Mouse (Mus musculus) kidney, adult 2 months (tissue): Measurements from ENCODE around the gene Rab27a. TPM values are rescaled to one million over a fixed set of nuclear protein-coding genes. Genes with fewer than 3 reads are reported as not detected.

Source experiments
- DNase-seq: peaks from one replicate; pipeline ENCODE4 v3.0.0; 2021
- H3K27ac ChIP-seq: fragments of 200-500 bp; 2 replicates; pipeline ENCODE4 v1.5.1; 2012; ENCODE audit warnings: low read depth, low read length, control low read depth, inconsistent platforms; ENCODE audit not compliant: insufficient read depth
- H3K27me3 ChIP-seq: fragments of 200-500 bp; replicated peaks from 2 replicates; pipeline ENCODE4 v1.6.1; 2012; ENCODE audit warnings: mild to moderate bottlenecking, moderate library complexity, low read length, inconsistent platforms; ENCODE audit not compliant: control insufficient read depth, insufficient read depth
- H3K36me3 ChIP-seq: fragments of 200-500 bp; 2 replicates; pipeline ENCODE4 v1.6.1; 2012; ENCODE audit warnings: mild to moderate bottlenecking, moderate library complexity, low read length, inconsistent platforms; ENCODE audit not compliant: control insufficient read depth, insufficient read depth
- H3K4me1 ChIP-seq: fragments of 200-500 bp; 2 replicates; pipeline ENCODE4 v1.6.1; 2011; ENCODE audit warnings: low read length; ENCODE audit not compliant: control insufficient read depth, insufficient read depth
- H3K4me3 ChIP-seq: fragments of 200-500 bp; 2 replicates; pipeline ENCODE4 v1.5.1; 2011; ENCODE audit warnings: mild to moderate bottlenecking, low read depth, low read length, control low read depth; ENCODE audit not compliant: insufficient read depth
- CTCF ChIP-seq: fragments of 200-500 bp; conservative IDR thresholded peaks from 2 replicates; pipeline ENCODE4 v1.5.1; 2011; ENCODE audit warnings: low read depth, mild to moderate bottlenecking, control low read depth, low read length, moderate library complexity, mixed read lengths; ENCODE audit not compliant: insufficient read depth, insufficient read length
- POLR2A ChIP-seq: fragments of 200-500 bp; IDR thresholded peaks from one replicate; pipeline ENCODE4 v1.6.1; 2011; ENCODE audit warnings: low read depth, low read length, control low read depth
- WGBS: fragments of 180-500 bp; shearing (Covaris S2); methylation state at CpG from one replicate; pipeline ENCODE4 v1.1.7; 2018; 5-methylcytosine and 5-hydroxymethylcytosine counted together
- polyA plus RNA-seq: library from polyadenylated mRNA; depleted of rRNA; stranded (reverse); fragments of >200 nt; gene quantifications from 2 replicates; pipeline ENCODE4 v1.2.3, GENCODE M21; 2012

Rab27a gene
- polyA plus RNA-seq, 1 experiment: 9.4 TPM

DNA sequence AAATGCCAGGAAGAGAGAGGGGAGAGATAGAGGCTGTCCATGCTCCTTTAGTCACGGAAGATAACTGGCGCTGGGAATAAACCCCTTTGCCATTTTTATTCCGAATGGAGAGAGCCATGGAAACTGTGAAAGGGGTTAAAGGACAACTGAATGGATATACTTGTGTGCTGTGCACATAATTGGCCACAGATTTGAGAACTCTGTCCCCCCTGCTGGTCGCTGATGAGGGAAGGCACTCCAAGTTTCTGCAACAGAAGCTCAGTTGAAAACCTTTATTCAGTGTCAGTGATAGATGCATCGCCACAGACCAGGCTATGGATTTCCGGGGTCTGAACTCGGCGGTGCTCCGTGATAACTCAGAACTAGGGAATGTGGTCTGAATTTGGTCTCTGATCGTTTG, 45.5 kb downstream of the Rab27a start:
- Histone ChIP-seq H3K4me1 (no peaks in the 10 kb centered on the region; the same call in 1 of the 2 replicates), H3K27ac (no peak overlapping the region), H3K36me3 (no peaks in the 10 kb centered on the region), H3K27me3 (no peaks in the 10 kb centered on the region), H3K4me3 (no peak overlapping the region)
- WGBS: 85% methylated on average over 10 of the region's 10 CpGs
- TF ChIP-seq POLR2A (no peak), CTCF (no peak)
- DNase-seq: no peak

DNA sequence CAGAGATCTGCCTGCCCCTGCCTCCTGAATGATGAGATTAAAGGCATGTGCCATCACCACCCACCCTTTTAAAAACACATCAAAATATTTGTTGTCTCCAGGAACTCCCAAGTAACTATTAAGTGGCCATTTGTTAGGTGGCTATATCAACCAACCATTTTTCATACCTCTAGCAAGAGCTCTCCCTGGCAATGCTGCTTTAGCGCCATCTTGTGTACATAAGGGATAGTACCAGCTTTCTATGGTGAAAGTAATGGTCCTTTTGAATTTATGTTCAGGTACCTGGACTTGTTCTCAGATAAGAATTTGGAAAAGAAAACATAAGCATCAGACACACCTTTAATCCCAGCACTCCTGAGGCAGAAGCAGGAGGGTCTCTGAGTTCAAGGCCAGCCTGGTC, 47.1 kb downstream of the Rab27a start:
- Histone ChIP-seq H3K27ac (no peak overlapping the region), H3K27me3 (no peaks in the 10 kb centered on the region), H3K36me3 (no peaks in the 10 kb centered on the region), H3K4me3 (no peak overlapping the region), H3K4me1 (no peaks in the 10 kb centered on the region; the same call in 1 of the 2 replicates)
- DNase-seq: peak; percentile 66
- WGBS: 0% methylated on average over 1 of the region's 1 CpGs
- TF ChIP-seq CTCF: peak; percentile 44
- no peak for TF ChIP-seq POLR2A

DNA sequence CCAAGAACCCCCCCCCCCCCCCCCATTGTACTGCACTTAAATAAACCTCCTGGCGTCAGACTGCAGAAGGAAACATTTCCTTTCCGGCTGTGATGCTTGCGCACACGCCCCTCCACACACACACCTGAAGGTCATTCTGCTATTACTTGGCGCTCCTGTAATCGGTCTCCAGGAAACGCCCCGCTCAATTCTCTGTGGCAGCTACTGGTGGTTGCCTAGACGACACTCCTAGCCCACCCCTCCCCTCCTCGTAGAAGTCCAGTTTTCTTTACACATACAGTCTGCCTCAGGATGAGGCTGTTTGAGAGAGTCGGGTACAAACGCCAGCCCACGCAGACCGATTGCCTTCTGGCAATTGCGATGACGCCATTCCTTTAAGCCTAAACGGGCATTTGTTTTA, 49.9 kb downstream of the Rab27a start:
- Histone ChIP-seq H3K27me3 (no peaks in the 10 kb centered on the region), H3K4me1 (no peaks in the 10 kb centered on the region; the same call in 1 of the 2 replicates), H3K4me3 (no peak overlapping the region), H3K36me3 (no peaks in the 10 kb centered on the region), H3K27ac (no peak overlapping the region)
- WGBS: 29% methylated on average over 17 of the region's 17 CpGs
- TF ChIP-seq CTCF: no peak
- no peak for TF ChIP-seq POLR2A
- no peak for DNase-seq

DNA sequence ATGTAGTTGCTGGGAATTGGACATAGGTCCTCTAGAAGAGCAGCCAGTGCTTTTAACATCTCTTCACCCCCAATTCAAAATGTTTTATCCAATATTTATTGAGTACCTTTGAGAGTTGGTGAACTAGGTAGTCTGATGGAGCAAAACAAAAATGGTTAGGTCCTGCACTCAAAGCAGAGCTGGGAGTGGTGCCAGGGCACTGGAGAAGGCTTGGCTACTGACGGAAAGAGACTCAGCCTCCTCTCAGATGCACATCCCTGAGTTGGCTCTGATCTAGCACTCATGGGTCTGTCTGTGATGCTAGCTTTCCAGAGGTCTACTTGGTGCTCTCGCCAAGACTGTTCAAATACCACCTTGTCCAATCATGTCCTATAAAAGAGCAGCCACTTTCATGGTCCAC, 53.2 kb downstream of the Rab27a start:
- Histone ChIP-seq H3K27ac (no peak overlapping the region), H3K4me3 (no peak overlapping the region), H3K4me1 (no peaks in the 10 kb centered on the region; the same call in 1 of the 2 replicates), H3K36me3 (no peaks in the 10 kb centered on the region), H3K27me3 (no peaks in the 10 kb centered on the region)
- no peak for DNase-seq
- no peak for TF ChIP-seq POLR2A
- no peak for TF ChIP-seq CTCF
- WGBS: 78% methylated on average over 2 of the region's 2 CpGs

DNA sequence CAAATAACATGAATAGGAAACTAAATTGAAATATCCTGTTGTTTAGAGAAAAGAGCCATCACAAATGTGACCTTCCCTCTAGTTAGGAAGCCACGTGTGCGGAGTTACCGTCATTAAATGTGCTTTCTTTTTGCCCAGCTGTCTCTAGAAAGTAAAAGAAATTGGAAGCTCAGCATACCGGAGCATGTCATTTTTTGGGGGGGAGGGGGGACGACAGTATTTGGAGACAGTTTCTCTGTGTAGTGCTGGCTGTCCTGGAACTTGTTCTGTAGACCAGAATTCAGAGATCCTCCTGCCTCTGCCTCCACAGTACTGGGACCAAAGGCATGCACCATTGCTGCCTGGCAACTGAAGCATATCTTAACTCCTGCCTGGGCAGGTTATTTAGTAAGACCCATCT, 56.9 kb downstream of the Rab27a start, which contains the start of gene Khdc3:
Gene Khdc3, plus strand, starts transcription at position 301 of the 400 bp plus-strand sequence.
- DNase-seq: no peak
- TF ChIP-seq POLR2A: no peak
- TF ChIP-seq CTCF: no peak
- WGBS: 88% methylated on average over 5 of the region's 5 CpGs
- Histone ChIP-seq H3K4me3 (no peak within 1 kb of the TSS), H3K27ac (no peak within 1 kb of the TSS), H3K27me3 (no peaks in the 10 kb centered on the region), H3K36me3 (no peaks in the 10 kb centered on the region), H3K4me1 (no peaks in the 10 kb centered on the region)

DNA sequence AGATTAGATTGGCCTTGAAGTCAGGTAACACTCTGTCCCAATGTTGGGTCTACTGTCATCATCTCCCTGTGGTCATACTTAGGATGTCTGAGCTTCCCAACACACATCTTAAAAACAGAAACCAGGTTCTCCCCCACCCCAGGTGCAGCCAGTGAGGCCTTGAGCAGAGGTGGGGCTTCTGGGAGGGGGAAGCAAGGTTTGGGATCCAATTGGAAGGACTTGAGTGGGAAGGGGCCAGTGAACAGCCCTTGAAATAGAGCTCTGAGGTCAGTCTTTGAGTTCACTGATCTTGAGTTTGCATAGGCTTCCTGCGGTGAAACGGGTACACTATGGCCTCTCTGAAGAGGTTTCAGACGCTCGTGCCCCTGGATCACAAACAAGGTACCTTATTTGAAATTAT, 57.5 kb downstream of the Rab27a start, which contains the start of gene Gm20509:
Gene Gm20509, plus strand, starts transcription at position 290 of the 400 bp plus-strand sequence.
- no peaks in the 10 kb centered on the region for H3K4me1 ChIP-seq
- DNase-seq: no peak
- 95% methylated on average over 4 of the region's 4 CpGs for WGBS
- no peaks in the 10 kb centered on the region for H3K36me3 ChIP-seq
- H3K27me3 ChIP-seq: no peaks in the 10 kb centered on the region
- no peak within 1 kb of the TSS for H3K27ac ChIP-seq
- H3K4me3 ChIP-seq: peak within 1 kb of the TSS; percentile 47
- no peak for TF ChIP-seq POLR2A
- no peak for TF ChIP-seq CTCF

DNA sequence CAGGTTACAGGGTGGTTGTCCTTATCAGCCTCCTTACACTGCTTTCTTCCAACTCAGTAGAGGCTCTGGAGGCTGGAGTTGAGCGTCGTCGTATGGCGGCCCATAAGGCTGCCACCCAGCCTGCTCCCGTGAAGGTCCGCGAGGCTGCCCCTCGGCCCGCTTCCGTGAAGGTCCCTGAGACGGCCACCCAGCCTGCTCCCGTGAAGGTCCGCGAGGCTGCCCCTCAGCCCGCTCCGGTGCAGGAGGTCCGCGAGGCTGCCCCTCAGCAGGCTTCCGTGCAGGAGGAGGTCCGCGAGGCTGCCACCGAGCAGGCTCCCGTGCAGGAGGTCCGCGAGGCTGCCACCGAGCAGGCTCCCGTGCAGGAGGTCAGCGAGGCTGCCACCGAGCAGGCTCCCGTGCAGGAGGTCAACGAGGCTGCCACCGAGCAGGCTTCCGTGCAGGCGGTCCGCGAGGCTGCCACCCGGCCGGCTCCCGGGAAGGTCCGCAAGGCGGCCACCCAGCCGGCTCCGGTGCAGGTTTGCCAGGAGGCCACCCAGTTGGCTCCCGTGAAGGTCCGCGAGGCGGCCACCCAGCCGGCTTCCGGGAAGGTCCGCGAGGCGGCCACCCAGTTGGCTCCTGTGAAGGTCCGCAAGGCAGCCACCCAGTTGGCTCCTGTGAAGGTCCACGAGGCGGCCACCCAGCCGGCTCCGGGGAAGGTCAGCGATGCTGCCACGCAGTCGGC, 58.7 kb downstream of the Rab27a start:
- peak; percentile 39 for DNase-seq
- Histone ChIP-seq H3K4me3 (peak overlapping the region; percentile 47), H3K27me3 (no peaks in the 10 kb centered on the region), H3K36me3 (no peaks in the 10 kb centered on the region), H3K27ac (no peak overlapping the region), H3K4me1 (no peaks in the 10 kb centered on the region)
- WGBS: 6% methylated on average over 60 of the region's 60 CpGs
- no peak for TF ChIP-seq CTCF
- no peak for TF ChIP-seq POLR2A
